Mouse (Mus musculus): ENCODE data around the gene Zfp663. TPM values are rescaled to one million over a fixed set of nuclear protein-coding genes. Genes with fewer than 3 reads are reported as not detected.

Zfp663 gene
- polyA plus RNA-seq, 1 experiment from 2014 or later = 10.4 TPM

DNA sequence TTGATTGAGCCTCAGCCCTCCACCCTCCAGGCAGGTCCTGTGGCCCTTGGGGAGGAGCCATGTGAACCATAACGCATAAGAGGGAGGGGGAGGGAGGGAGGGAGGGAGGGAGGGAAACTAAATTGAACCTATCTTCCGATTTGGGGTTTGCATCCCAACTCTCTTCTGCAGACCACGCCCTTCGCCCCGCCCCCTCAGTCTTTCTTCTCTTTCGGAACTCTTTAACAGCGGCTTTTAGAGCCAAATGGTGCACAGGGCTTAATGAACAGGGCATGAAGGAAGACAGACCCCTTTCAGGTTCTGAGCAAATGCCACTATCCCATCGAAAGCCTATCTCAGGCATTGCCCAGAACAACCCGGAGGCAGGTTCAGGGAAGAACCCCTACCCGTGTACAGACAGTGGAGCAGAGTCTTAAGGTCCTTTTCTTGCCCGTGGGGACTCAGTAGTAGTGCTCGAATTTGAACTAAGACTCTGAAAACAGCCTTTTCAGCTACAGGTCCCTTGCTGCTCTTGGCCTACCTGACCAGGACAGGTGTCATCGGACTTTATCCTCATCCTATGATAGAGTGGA is 575 bp downstream of the Zfp663 start:
- Histone ChIP-seq H3K27ac (peak overlapping the region; percentile 88), H3K4me3 (replicated peaks) (peak overlapping the region; percentile 57), H3K9ac (replicated peaks) (peak overlapping the region; percentile 81), H3K36me3 (no peaks in the 10 kb centered on the region), H3K9me3 (no peaks in the 10 kb centered on the region), H3K4me2 (replicated peaks) (peak overlapping the region; percentile 78), H3K4me1 (replicated peaks) (peaks cover 33% of the 10 kb centered on the region), H3K27me3 (peaks cover 9% of the 10 kb centered on the region; the same call in 1 of the 2 replicates)
- 1% methylated on average over 13 of the region's 13 CpGs for WGBS
- no peak; the same call in none of the 2 replicates for ATAC-seq

DNA sequence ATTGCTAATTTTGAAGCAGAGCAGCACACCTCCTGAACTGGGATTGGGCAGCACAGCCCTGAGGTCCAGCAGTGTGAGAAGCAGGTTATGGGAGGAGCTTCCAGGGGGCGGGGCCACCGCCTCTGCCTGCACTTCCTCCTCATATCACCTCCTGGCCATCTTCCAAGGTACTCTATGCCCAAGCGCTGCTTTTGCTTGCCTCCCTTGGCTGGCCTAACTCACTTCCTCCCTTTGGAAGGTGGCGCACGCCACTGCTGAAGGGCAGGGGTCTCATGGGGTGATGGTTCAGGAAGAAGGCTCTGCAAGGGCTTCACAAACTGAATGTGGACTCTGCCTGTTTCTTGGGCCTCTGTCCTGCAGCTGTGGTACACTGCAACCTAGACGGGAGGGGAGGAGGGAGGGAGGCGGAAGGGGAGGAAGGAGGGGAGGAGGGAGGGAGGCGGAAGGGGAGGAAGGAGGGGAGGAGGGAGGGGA is 1.4 kb downstream of the Zfp663 start:
- Histone ChIP-seq H3K4me3 (replicated peaks) (peak overlapping the region; percentile 20), H3K9me3 (no peaks in the 10 kb centered on the region), H3K36me3 (no peaks in the 10 kb centered on the region), H3K4me1 (replicated peaks) (peaks cover 33% of the 10 kb centered on the region), H3K9ac (replicated peaks) (no peak overlapping the region), H3K27me3 (peaks cover 9% of the 10 kb centered on the region), H3K4me2 (replicated peaks) (peak overlapping the region; percentile 78), H3K27ac (no peak overlapping the region)
- 21% methylated on average over 5 of the region's 8 CpGs for WGBS
- ATAC-seq = no peak

DNA sequence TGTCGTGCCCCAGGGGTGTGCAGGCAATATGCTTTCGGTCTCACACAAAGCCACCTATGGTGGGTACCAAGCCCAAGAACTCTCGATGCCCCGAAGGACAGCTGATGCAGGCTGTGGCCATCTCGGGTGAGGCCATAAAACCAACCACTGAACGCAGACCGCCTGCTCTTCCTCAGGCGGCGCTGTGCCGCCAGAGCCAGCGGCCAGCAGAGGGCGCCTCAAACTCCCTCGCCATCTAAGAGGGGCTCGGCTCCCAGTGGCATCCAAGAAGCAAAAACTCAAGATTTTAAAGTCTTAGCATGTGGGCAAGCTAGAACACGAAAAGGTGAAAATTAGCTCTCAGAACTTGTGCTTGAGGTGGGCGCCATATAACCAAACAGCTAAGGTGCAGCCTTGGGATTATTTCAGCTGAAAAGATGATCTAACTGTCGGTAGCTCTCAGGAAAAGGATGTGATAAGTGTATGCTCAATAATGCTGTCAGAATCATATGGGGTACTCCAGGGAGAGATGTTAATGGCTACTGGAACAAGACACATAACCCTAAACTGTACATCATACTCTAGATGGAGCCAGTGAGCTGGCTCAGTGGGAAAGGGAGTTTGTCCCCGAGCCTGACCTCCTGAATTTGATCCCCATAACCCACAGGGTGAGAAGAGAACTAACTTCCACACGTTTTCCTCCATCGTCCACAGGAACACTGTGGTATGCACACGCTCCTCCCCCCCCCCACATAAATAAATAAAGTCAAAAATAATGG is 4.0 kb downstream of the Zfp663 start:
- H3K4me3 ChIP-seq (replicated peaks) = no peak overlapping the region
- H3K9ac ChIP-seq (replicated peaks) = no peak overlapping the region
- peaks cover 33% of the 10 kb centered on the region for H3K4me1 ChIP-seq (replicated peaks)
- WGBS = 17% methylated on average over 21 of the region's 21 CpGs
- no peaks in the 10 kb centered on the region; the same call in 1 of the 2 replicates for H3K36me3 ChIP-seq
- H3K4me2 ChIP-seq (replicated peaks) = peak overlapping the region; percentile 16
- H3K9me3 ChIP-seq = no peaks in the 10 kb centered on the region
- peaks cover 9% of the 10 kb centered on the region for H3K27me3 ChIP-seq
- H3K27ac ChIP-seq = no peak overlapping the region
- peak; percentile 38; the same call in 1 of the 2 replicates for ATAC-seq

DNA sequence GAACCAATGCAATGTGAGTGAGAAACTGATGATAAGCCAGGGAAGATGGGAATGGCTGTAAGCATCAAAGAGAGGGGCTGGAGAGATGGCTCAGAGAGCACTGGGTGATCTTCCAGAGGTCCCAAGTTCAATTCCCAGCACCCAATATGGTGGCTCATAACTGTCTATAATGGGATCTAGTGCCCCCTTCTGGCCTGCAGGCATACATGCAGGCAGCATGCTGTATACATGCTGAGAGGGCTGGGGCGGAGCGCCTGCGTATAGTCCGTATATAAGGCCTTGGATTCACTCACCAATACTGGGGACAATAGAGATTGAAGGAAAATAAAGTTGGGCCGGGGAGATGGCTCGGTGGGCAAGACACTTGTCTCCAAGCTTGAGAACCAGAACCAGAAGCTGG is 5.2 kb downstream of the Zfp663 start:
- Histone ChIP-seq H3K27ac (no peak overlapping the region), H3K36me3 (peaks cover 6% of the 10 kb centered on the region), H3K4me2 (replicated peaks) (no peak overlapping the region), H3K4me1 (replicated peaks) (peaks cover 26% of the 10 kb centered on the region), H3K27me3 (peaks cover 9% of the 10 kb centered on the region), H3K4me3 (replicated peaks) (no peak overlapping the region), H3K9me3 (no peaks in the 10 kb centered on the region), H3K9ac (replicated peaks) (no peak overlapping the region)
- WGBS = 88% methylated on average over 6 of the region's 6 CpGs
- ATAC-seq = no peak

DNA sequence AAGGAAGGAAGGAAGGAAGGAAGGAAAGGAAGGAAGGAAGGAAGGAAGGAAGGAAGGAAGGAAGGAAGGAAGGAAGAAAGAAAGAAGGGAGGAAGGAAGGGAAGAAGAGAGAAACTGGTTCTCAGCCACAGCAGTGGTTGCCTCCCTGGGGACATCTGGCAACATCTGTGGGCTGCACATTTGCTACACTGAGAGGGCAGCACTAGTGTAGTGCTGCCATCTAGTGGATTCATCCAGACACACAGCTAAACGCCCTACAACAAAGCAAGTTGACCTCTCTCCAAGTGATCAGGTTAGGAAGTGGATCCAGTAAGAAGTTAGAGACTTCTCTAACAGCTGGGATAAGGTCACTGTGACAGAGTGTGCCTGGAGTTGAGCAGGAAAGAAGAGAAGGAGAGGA is 7.7 kb downstream of the Zfp663 start:
- peak; percentile 55; the same call in 1 of the 2 replicates for ATAC-seq

DNA sequence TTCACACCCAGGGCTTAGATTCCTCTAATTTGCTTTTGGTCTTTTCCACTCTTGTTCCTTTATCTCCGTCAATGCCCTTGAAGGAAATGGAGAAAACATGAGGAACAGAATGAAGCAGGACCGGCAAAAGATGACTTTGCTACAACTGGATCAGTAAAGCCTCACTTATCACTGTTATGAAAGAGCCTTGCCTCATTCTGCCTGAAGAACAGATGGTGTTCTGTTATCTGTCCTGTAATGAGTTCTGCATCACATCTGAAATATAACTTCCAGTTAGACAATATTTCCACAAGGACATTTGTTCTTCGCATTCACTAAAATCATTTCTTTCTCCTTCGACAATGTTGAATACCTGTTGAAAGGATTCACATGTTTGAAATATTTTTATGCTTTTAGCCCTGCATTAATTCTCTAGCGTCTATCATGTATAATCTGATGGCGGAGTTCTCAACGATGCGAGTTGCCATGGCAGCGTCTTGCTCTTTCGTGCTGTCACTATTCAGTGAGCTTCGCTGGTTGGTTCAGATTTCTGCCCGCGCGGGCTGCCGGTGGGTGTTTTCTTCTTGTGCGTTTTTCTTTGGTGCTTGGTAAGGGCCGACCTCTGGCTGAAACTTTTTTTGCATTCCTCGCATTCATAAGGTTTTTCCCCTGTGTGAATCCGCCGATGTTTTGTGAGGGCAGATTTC is 16.6 kb downstream of the Zfp663 start:
- Histone ChIP-seq H3K9ac (replicated peaks) (no peak overlapping the region), H3K27me3 (no peaks in the 10 kb centered on the region), H3K4me1 (replicated peaks) (0 out of 2 replicates have a peak, but pooled peaks cover 3% of the 10 kb centered on the region), H3K9me3 (peaks cover 27% of the 10 kb centered on the region), H3K4me2 (replicated peaks) (no peak overlapping the region), H3K27ac (no peak overlapping the region), H3K4me3 (replicated peaks) (no peak overlapping the region), H3K36me3 (peaks cover 39% of the 10 kb centered on the region)
- 91% methylated on average over 20 of the region's 20 CpGs for WGBS
- ATAC-seq = no peak

More for the DNA sequence above, 7.7 kb downstream of the Zfp663 start:
- H3K9me3 ChIP-seq = no peaks in the 10 kb centered on the region
- no peak overlapping the region for H3K4me2 ChIP-seq (replicated peaks)
- H3K27ac ChIP-seq = no peak overlapping the region
- 0% methylated on average over 1 of the region's 1 CpGs for WGBS
- H3K9ac ChIP-seq (replicated peaks) = no peak overlapping the region
- H3K4me3 ChIP-seq (replicated peaks) = no peak overlapping the region
- peaks cover 11% of the 10 kb centered on the region for H3K4me1 ChIP-seq (replicated peaks)
- H3K27me3 ChIP-seq = peaks cover 9% of the 10 kb centered on the region
- peaks cover 13% of the 10 kb centered on the region for H3K36me3 ChIP-seq

DNA sequence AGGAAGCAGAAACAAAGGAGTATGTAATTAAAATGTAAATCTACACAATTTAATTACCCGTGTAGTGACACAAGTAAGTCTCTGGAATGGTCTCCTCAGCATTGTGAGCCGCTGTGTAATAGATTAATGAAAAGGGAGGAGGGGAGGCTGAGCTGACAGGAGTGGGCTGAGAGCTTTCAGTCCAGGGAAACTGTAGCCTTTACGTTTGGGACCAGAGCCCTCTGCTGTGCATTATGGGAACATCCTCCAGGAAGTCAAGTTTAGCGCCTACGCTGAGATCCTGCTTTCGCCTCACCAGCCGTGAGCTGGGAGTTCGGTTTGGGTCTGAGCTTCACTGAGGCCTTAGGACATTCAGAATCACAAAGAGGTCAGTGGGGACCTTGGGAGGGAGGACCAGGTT is 19.1 kb downstream of the Zfp663 start:
- Histone ChIP-seq H3K9me3 (peaks cover 25% of the 10 kb centered on the region), H3K36me3 (peaks cover 32% of the 10 kb centered on the region), H3K9ac (replicated peaks) (no peak overlapping the region), H3K4me2 (replicated peaks) (no peak overlapping the region), H3K27ac (no peak overlapping the region), H3K4me1 (replicated peaks) (0 out of 2 replicates have a peak, but pooled peaks cover 3% of the 10 kb centered on the region), H3K27me3 (no peaks in the 10 kb centered on the region; the same call in 1 of the 2 replicates), H3K4me3 (replicated peaks) (no peak overlapping the region)
- 27% methylated on average over 8 of the region's 8 CpGs for WGBS
- ATAC-seq = peak; percentile 76; the same call in 1 of the 2 replicates

DNA sequence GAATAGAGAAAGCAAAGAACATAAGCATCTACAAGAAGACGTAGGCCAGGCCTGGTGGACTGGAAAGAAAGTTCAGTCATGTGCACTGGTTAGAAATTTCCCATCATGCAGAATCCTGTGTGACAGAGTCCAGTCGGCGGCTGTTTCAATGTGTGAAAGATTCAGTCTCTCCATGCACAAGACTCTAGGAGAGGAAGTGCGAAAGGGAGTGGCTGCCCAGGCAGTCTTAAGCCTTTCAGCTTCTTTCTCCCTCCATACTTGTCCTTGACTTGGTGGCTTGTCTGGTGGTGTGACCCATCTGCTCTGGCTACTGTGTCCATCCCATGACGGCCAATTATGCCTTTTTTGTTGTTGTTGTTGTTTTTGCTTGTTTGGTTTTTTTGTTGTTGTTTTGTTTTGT is 22.3 kb downstream of the Zfp663 start:
- WGBS = 83% methylated on average over 5 of the region's 5 CpGs
- Histone ChIP-seq H3K9ac (replicated peaks) (no peak overlapping the region), H3K27ac (no peak overlapping the region), H3K27me3 (no peaks in the 10 kb centered on the region; the same call in 1 of the 2 replicates), H3K9me3 (no peaks in the 10 kb centered on the region), H3K4me1 (replicated peaks) (0 out of 2 replicates have a peak, but pooled peaks cover 3% of the 10 kb centered on the region), H3K4me3 (replicated peaks) (no peak overlapping the region), H3K4me2 (replicated peaks) (no peak overlapping the region), H3K36me3 (no peaks in the 10 kb centered on the region)
- ATAC-seq = no peak

DNA sequence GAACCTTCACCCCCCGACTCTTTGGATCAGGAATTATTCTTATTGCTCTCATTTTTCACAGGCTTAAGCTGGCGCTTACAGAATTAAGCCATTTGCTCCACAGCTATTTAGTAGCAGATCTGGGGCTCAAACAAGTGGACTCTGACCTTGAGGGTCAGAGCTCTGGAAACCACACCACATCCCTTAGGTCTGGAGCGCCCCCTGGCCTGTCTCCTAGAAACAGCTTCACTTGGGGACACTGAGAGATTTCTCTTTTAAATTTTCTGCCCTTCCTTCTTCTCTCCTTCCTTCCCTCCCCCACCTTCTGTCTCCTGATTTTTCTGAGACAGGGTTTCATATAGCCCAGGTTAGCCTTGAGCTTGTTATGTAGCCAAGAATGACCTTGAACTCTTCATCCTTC is 31.3 kb downstream of the Zfp663 start:
- Histone ChIP-seq H3K27me3 (peaks cover 10% of the 10 kb centered on the region), H3K4me1 (replicated peaks) (peaks cover 12% of the 10 kb centered on the region; the same call in 1 of the 2 replicates), H3K4me3 (replicated peaks) (no peak overlapping the region), H3K9me3 (no peaks in the 10 kb centered on the region), H3K36me3 (no peaks in the 10 kb centered on the region), H3K4me2 (replicated peaks) (no peak overlapping the region), H3K9ac (replicated peaks) (no peak overlapping the region), H3K27ac (no peak overlapping the region)
- no peak for ATAC-seq
- WGBS = 14% methylated on average over 3 of the region's 3 CpGs

DNA sequence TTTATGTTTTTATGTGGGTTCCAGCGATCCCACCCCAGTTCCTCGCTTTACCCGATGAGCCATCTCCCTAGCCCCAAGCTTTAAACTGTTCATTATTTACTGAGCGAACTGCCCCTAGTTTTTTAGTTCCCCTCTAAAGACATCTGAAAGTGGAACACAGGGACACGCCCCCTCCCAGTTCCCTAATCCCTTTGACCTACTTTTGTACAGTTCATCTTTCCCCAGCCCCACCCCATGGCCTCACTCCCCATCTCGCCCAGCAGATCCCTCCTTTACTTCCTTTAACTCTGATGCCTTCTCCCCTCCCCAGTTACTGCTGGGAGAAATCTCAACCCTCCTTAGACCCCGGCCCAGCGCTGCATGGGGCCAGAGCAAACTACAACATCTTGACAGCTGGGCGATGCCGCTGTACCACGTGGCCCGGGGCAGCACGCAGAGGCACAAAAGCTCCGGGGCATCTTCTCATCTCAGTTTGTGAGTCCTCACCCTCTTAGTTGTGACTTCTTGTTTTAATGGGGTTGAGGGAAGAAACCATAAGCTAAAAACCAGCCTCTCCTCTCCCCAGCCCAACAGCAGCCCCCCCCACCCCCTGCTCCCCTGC is 35.8 kb downstream of the Zfp663 start:
- no peak overlapping the region for H3K27ac ChIP-seq
- H3K4me1 ChIP-seq (replicated peaks) = peaks cover 15% of the 10 kb centered on the region
- ATAC-seq = no peak
- 42% methylated on average over 14 of the region's 14 CpGs for WGBS
- H3K4me2 ChIP-seq (replicated peaks) = no peak overlapping the region
- no peaks in the 10 kb centered on the region for H3K36me3 ChIP-seq
- H3K27me3 ChIP-seq = peaks cover 9% of the 10 kb centered on the region; the same call in 1 of the 2 replicates
- H3K9me3 ChIP-seq = no peaks in the 10 kb centered on the region
- no peak overlapping the region for H3K4me3 ChIP-seq (replicated peaks)
- no peak overlapping the region for H3K9ac ChIP-seq (replicated peaks)

DNA sequence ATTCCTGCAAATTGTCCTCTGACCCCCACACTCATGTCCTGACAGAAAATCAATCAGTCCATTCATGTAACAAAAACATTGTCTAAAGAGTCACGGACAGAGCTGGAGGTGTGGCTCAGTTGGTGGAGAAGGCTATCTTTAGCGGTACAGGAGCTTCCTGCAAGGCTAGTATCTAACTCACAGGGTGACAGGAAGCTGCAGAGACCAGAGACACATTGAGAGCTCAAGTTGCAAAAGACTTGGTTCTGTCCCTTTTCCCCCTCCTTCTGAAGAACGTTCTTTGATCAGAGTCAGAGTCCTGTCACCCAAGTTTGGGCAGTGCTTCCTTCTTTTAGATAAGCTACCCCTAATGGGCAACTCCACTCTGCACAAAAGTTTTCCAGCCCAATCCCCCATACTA is 38.8 kb downstream of the Zfp663 start:
- H3K27ac ChIP-seq = no peak overlapping the region
- WGBS = 64% methylated on average over 3 of the region's 3 CpGs
- no peak for ATAC-seq

More for the DNA sequence above, 38.8 kb downstream of the Zfp663 start:
- Histone ChIP-seq H3K4me1 (replicated peaks) (peaks cover 31% of the 10 kb centered on the region), H3K4me2 (replicated peaks) (no peak overlapping the region), H3K27me3 (peaks cover 9% of the 10 kb centered on the region; the same call in 1 of the 2 replicates), H3K4me3 (replicated peaks) (no peak overlapping the region), H3K9me3 (no peaks in the 10 kb centered on the region), H3K36me3 (no peaks in the 10 kb centered on the region), H3K9ac (replicated peaks) (no peak overlapping the region)

Measured in midbrain, embryonic 13.5 days (tissue).